Comparison of ENCODE assay signal across 21 mouse cellular contexts in the genomic region with DNA sequence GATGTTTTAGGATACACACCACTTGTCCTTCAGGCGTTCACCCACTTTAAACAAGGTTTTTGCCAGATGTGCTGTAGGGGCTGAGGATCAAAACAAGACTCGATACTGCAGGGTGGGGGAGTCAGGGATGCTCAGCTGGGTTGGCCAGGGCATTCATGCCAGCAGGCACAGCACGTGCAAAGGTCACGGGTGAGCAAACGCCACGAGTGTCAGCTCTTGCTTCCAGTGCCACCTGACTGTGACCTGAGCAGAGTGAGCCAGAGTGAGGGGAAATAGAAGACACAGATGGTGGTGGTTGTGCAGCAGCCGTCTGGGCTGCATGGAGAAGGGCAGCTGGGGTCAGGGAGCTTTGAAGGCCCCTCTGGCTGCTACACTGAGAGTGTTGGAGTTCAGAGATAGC. TPM values are rescaled to one million over a fixed set of nuclear protein-coding genes. Genes with fewer than 3 reads are reported as not detected.
DNase-seq lines count a peak whose midpoint lies in the region; ATAC-seq and TF ChIP-seq lines count a peak whose summit lies in the region.
"Had no signal": no experiment of that assay in that cellular context is flagged by ENCODE, and none has a peak within 500 bp of the region (broad histone marks: within the 10 kb centered on the region; RNA-seq: fewer than 3 reads in every experiment).

No protein-coding gene starts in this region.

- 0 out of 2 replicates have a peak, but pooled peaks cover 4% of the 10 kb centered on the region for H3K4me1 ChIP-seq in kidney, embryonic 14.5 days (ENCODE audit: control insufficient read depth, insufficient read depth, low read length)
- peaks cover 8% of the 10 kb centered on the region for H3K4me1 ChIP-seq in liver, postnatal 0 days (ENCODE audit: insufficient read depth)
- H3K4me1 ChIP-seq in liver, embryonic 11.5 days (replicated peaks; ENCODE audit: control insufficient read depth, insufficient read depth, low read length), result no peaks in the 10 kb centered on the region
- H3K4me1 ChIP-seq in thymus, adult 2 months (replicated peaks; ENCODE audit: control insufficient read depth, insufficient read depth, low read length), result peaks cover 49% of the 10 kb centered on the region
- H3K4me1 ChIP-seq: forebrain, embryonic 13.5 days; hindbrain, embryonic 12.5 days had no signal

- H3K9me3 ChIP-seq in kidney, embryonic 14.5 days (ENCODE audit: control insufficient read depth, low read length), result peaks cover 4% of the 10 kb centered on the region; the same call in 1 of the 2 replicates
- H3K9me3 ChIP-seq in liver, postnatal 0 days (ENCODE audit: low read length), result peaks cover 4% of the 10 kb centered on the region
- no peaks in the 10 kb centered on the region; the same call in 1 of the 2 replicates for H3K9me3 ChIP-seq in liver, embryonic 11.5 days (ENCODE audit: control insufficient read depth, low read length)
- H3K9me3 ChIP-seq: forebrain, embryonic 13.5 days; hindbrain, embryonic 12.5 days had no signal

- no peaks in the 10 kb centered on the region for H3K27me3 ChIP-seq in kidney, embryonic 14.5 days (ENCODE audit: control insufficient read depth, insufficient read depth, low read length)
- H3K27me3 ChIP-seq in liver, postnatal 0 days (ENCODE audit: insufficient read depth, low read length), result no peaks in the 10 kb centered on the region
- no peaks in the 10 kb centered on the region for H3K27me3 ChIP-seq in liver, embryonic 11.5 days (replicated peaks; ENCODE audit: control insufficient read depth, insufficient read depth, low read length)
- H3K27me3 ChIP-seq in thymus, adult 2 months (ENCODE audit: control insufficient read depth, insufficient read depth, low read length), result no peaks in the 10 kb centered on the region
- no peaks in the 10 kb centered on the region for H3K27me3 ChIP-seq in splenic B cell, adult 2 months (ENCODE audit: control insufficient read depth, insufficient read depth, low read length, poor library complexity, severe bottlenecking)
- H3K27me3 ChIP-seq: forebrain, embryonic 13.5 days; hindbrain, embryonic 12.5 days had no signal

- DNase-seq in kidney, postnatal 14 days, result no peak
- DNase-seq in liver, postnatal 0 days, result peak; percentile 46
- DNase-seq in liver, embryonic 11.5 days (ENCODE audit: low spot score), result no peak
- DNase-seq in thymus, adult 2 months, result peak; percentile 19
- no peak for DNase-seq in thymus, postnatal 25 days
- peak; percentile 83 for DNase-seq in splenic B cell, adult 2 months (ENCODE audit: low read depth, low spot score)
- no peak for DNase-seq in neural tube, embryonic 10.5 days (ENCODE audit: extremely low spot score, low spot score)
- DNase-seq: adrenal gland, postnatal 10 days; cerebellum, adult 11-12 months; cerebellum, adult 9-10 months; cerebellum, postnatal 25 days; forebrain, postnatal 0 days; gastrocnemius, postnatal 25 days; heart, postnatal 10 days; heart, postnatal 4 days had no signal

- H3K4me3 ChIP-seq in kidney, embryonic 14.5 days (ENCODE audit: low read length), result no peak overlapping the region
- H3K4me3 ChIP-seq in liver, postnatal 0 days (ENCODE audit: low read depth, low read length), result no peak overlapping the region
- H3K4me3 ChIP-seq in liver, embryonic 11.5 days (ENCODE audit: low read depth, low read length), result no peak overlapping the region
- no peak overlapping the region for H3K4me3 ChIP-seq in thymus, adult 2 months (ENCODE audit: control insufficient read depth, insufficient read depth, low read length)
- H3K4me3 ChIP-seq: embryonic facial prominence, embryonic 10.5 days; forebrain, embryonic 13.5 days; hindbrain, embryonic 12.5 days had no signal

- no peak overlapping the region for H3K27ac ChIP-seq in kidney, embryonic 14.5 days (ENCODE audit: low read depth, low read length)
- H3K27ac ChIP-seq in liver, postnatal 0 days (ENCODE audit: low read depth), result no peak overlapping the region
- no peak overlapping the region for H3K27ac ChIP-seq in liver, embryonic 11.5 days (ENCODE audit: low read depth, low read length)
- H3K27ac ChIP-seq in thymus, adult 2 months (ENCODE audit: control insufficient read depth, insufficient read depth, low read length), result no peak overlapping the region
- H3K27ac ChIP-seq: embryonic facial prominence, embryonic 10.5 days; forebrain, embryonic 13.5 days; hindbrain, embryonic 12.5 days had no signal

- ATAC-seq in kidney, embryonic 14.5 days (ENCODE audit: low FRiP score, low TSS enrichment), result peak; percentile 61; the same call in 1 of the 2 replicates
- peak; percentile 54 for ATAC-seq in liver, postnatal 0 days
- no peak for ATAC-seq in liver, embryonic 11.5 days (replicated peaks; ENCODE audit: low FRiP score)
- ATAC-seq: forebrain, embryonic 13.5 days; forebrain, postnatal 0 days; hindbrain, embryonic 16.5 days had no signal

- no peaks in the 10 kb centered on the region for H3K36me3 ChIP-seq in kidney, embryonic 14.5 days (ENCODE audit: control insufficient read depth, insufficient read depth, low read length)
- H3K36me3 ChIP-seq in liver, postnatal 0 days (replicated peaks; ENCODE audit: insufficient read depth, low read length), result no peaks in the 10 kb centered on the region
- no peaks in the 10 kb centered on the region for H3K36me3 ChIP-seq in liver, embryonic 11.5 days (ENCODE audit: control insufficient read depth, insufficient read depth, low read length)
- H3K36me3 ChIP-seq in thymus, adult 2 months (ENCODE audit: control insufficient read depth, insufficient read depth, low read length), result peaks cover 17% of the 10 kb centered on the region; the same call in 1 of the 2 replicates
- H3K36me3 ChIP-seq in splenic B cell, adult 2 months (ENCODE audit: control insufficient read depth, insufficient read depth, low read length, poor library complexity, severe bottlenecking), result peaks cover 41% of the 10 kb centered on the region
- H3K36me3 ChIP-seq: embryonic facial prominence, embryonic 10.5 days; hindbrain, embryonic 12.5 days had no signal

- WGBS in kidney, embryonic 14.5 days, result 35% methylated on average over 7 of the region's 7 CpGs
- WGBS in liver, postnatal 0 days (ENCODE audit: insufficient replicate concordance), result 43% methylated on average over 7 of the region's 7 CpGs
- whole genome bisulfite sequencing in liver, embryonic 11.5 days, result 58% methylated on average over 7 of the region's 7 CpGs
- 34% methylated on average over 7 of the region's 7 CpGs for WGBS in thymus, adult 2 months

- TF ChIP-seq CTCF in liver, postnatal 0 days (IDR thresholded peaks at IDR 0.05; ENCODE audit: low read depth), result no peak
- TF ChIP-seq CTCF in thymus, adult 2 months (IDR thresholded peaks at IDR 0.05; ENCODE audit: borderline replicate concordance, control insufficient read depth, extremely low read depth, insufficient read depth, low read length, poor library complexity), result no peak

- no peak overlapping the region for H3K9ac ChIP-seq in kidney, embryonic 14.5 days (ENCODE audit: low read depth, low read length)
- H3K9ac ChIP-seq in liver, postnatal 0 days (replicated peaks), result no peak overlapping the region
- H3K9ac ChIP-seq in liver, embryonic 11.5 days (ENCODE audit: low read depth, low read length), result no peak overlapping the region
- H3K9ac ChIP-seq: forebrain, embryonic 13.5 days; forebrain, postnatal 0 days; hindbrain, embryonic 12.5 days had no signal

- no peak for TF ChIP-seq EP300 in liver, postnatal 0 days (IDR thresholded peaks at IDR 0.05; ENCODE audit: low read depth)

- H3K4me2 ChIP-seq in kidney, embryonic 14.5 days (replicated peaks; ENCODE audit: low read depth, low read length), result no peak overlapping the region
- no peak overlapping the region for H3K4me2 ChIP-seq in liver, postnatal 0 days (ENCODE audit: low read depth, low read length)
- H3K4me2 ChIP-seq in liver, embryonic 11.5 days, result no peak overlapping the region
- H3K4me2 ChIP-seq: forebrain, embryonic 13.5 days; hindbrain, embryonic 12.5 days had no signal

- no peak for TF ChIP-seq POLR2A in thymus, adult 2 months (IDR thresholded peaks at IDR 0.05; ENCODE audit: control insufficient read depth, extremely low read depth, insufficient read depth, low read length, poor library complexity)

RNA-seq across cellular contexts. Expression of gene Il21r, which starts 22.6 kb away (rescaled TPM):
- 0.13 and 0.22 TPM in 2 replicates for polyA plus RNA-seq in kidney, embryonic 14.5 days (2014; fragmentation: Nextera tagmentation; extraction: Ambion mirVana)
- 0.70 TPM in 2 replicates for polyA plus RNA-seq in liver, postnatal 0 days (2015; fragmentation: Nextera tagmentation; extraction: Ambion mirVana)
- 0.81 and 1.1 TPM in 2 replicates for polyA plus RNA-seq in liver, embryonic 11.5 days (2014; fragmentation: Nextera tagmentation; extraction: Ambion mirVana)
- 177 and 188 TPM in 2 replicates for polyA plus RNA-seq in thymus, adult 2 months (2012; rRNA removed)
- polyA plus RNA-seq: heart, embryonic 14.5 days had no signal

Comparison
In these comparisons a context has a peak if more than half of its experiments do, and no peak if none do; other contexts are left out.
1. DNase-seq: peak in liver, postnatal 0 days (single experiment), thymus, adult 2 months (single experiment) and splenic B cell, adult 2 months (single experiment); none in kidney, postnatal 14 days (single experiment), liver, embryonic 11.5 days (single experiment), thymus, postnatal 25 days (single experiment) and neural tube, embryonic 10.5 days (single experiment).
2. RNA of gene Il21r, which starts 22.6 kb away (polyA plus RNA-seq): 177 to 188 TPM in thymus, adult 2 months; 0.81 to 1.1 TPM in liver, embryonic 11.5 days, 0.70 TPM in liver, postnatal 0 days and 0.13 to 0.22 TPM in kidney, embryonic 14.5 days; every median in the first group is over 10 times any median in the second.